24 mouse cellular contexts compared by ENCODE assay signal in genomic region chrX:139807391-139807790, GRCm38 (mm10). TPM values are rescaled to one million over a fixed set of nuclear protein-coding genes. Genes with fewer than 3 reads are reported as not detected.
DNase-seq lines count a peak whose midpoint lies in the region; ATAC-seq and TF ChIP-seq lines count a peak whose summit lies in the region.
"Had no signal": no experiment of that assay in that cellular context is flagged by ENCODE, and none has a peak within 500 bp of the region (broad histone marks: within the 10 kb centered on the region; RNA-seq: fewer than 3 reads in every experiment).

No protein-coding gene starts in this region.

- WGBS in intestine, postnatal 0 days = 36% methylated on average over 2 of the region's 2 CpGs
- 40% methylated on average over 2 of the region's 2 CpGs for WGBS in lung, postnatal 0 days
- WGBS in forebrain, embryonic 10.5 days = 73% methylated on average over 2 of the region's 2 CpGs

- no peaks in the 10 kb centered on the region for H3K9me3 ChIP-seq in intestine, postnatal 0 days (ENCODE audit: control insufficient read depth)
- H3K9me3 ChIP-seq in lung, postnatal 0 days (ENCODE audit: low read length) = no peaks in the 10 kb centered on the region
- H3K9me3 ChIP-seq in forebrain, embryonic 10.5 days = no peaks in the 10 kb centered on the region
- H3K9me3 ChIP-seq: heart, embryonic 15.5 days; limb, embryonic 15.5 days; megakaryocyte, embryonic 14.5 days; midbrain, embryonic 13.5 days had no signal

- TF ChIP-seq CTCF in layer of hippocampus, adult 2 months (conservative IDR thresholded peaks at IDR 0.05) = no peak
- no peak for TF ChIP-seq CTCF in intestine, postnatal 0 days (IDR thresholded peaks at IDR 0.05; ENCODE audit: low read depth)
- no peak for TF ChIP-seq CTCF in lung, postnatal 0 days (IDR thresholded peaks at IDR 0.05)

- H3K27me3 ChIP-seq in intestine, postnatal 0 days (replicated peaks; ENCODE audit: control insufficient read depth, insufficient read depth, low read length) = no peaks in the 10 kb centered on the region
- H3K27me3 ChIP-seq in lung, postnatal 0 days (replicated peaks; ENCODE audit: insufficient read depth, low read length) = no peaks in the 10 kb centered on the region
- H3K27me3 ChIP-seq in forebrain, embryonic 10.5 days (ENCODE audit: poor library complexity, severe bottlenecking) = peaks cover 98% of the 10 kb centered on the region
- H3K27me3 ChIP-seq: heart, embryonic 15.5 days had no signal

- H3K9ac ChIP-seq in intestine, postnatal 0 days (ENCODE audit: low read depth, low read length) = no peak overlapping the region
- H3K9ac ChIP-seq in lung, postnatal 0 days (replicated peaks; ENCODE audit: low read depth) = no peak overlapping the region
- H3K9ac ChIP-seq: heart, embryonic 15.5 days; hindbrain, embryonic 14.5 days; limb, embryonic 15.5 days; midbrain, embryonic 13.5 days had no signal

- peak; percentile 35; the same call in 1 of the 2 replicates for ATAC-seq in granulocyte monocyte progenitor cell, adult 5-6 weeks (replicated peaks; ENCODE audit: poor library complexity, severe bottlenecking)
- ATAC-seq in intestine, postnatal 0 days = no peak
- ATAC-seq in lung, postnatal 0 days = no peak
- ATAC-seq: inflammation-experienced regulatory T-cells, adult 6 months had no signal

- DNase-seq in layer of hippocampus, adult 2 months (ENCODE audit: low spot score in 2 of 2) = no peak
- DNase-seq in layer of hippocampus, adult 9-11 months = no peak
- DNase-seq in kidney, postnatal 25 days = peak; percentile 35 to 44
- DNase-seq in lung, postnatal 0 days (ENCODE audit: low spot score) = no peak
- DNase-seq in forebrain, embryonic 10.5 days (ENCODE audit: extremely low spot score, low spot score) = no peak
- no peak for DNase-seq in thymus, postnatal 14 days
- DNase-seq: adrenal gland, postnatal 25 days; heart, postnatal 36 days; right cerebral cortex, postnatal 14 days; spleen, adult 18-20 months had no signal

- no peak overlapping the region for H3K4me3 ChIP-seq in layer of hippocampus, adult 2 months
- no peak overlapping the region for H3K4me3 ChIP-seq in intestine, postnatal 0 days (ENCODE audit: low read depth, low read length)
- H3K4me3 ChIP-seq in lung, postnatal 0 days (ENCODE audit: low read depth, low read length) = no peak overlapping the region
- H3K4me3 ChIP-seq in forebrain, embryonic 10.5 days = no peak overlapping the region
- H3K4me3 ChIP-seq: heart, embryonic 15.5 days; limb, embryonic 15.5 days; megakaryocyte, embryonic 14.5 days; midbrain, embryonic 13.5 days had no signal

- no peak overlapping the region for H3K4me2 ChIP-seq in intestine, postnatal 0 days (replicated peaks; ENCODE audit: low read depth)
- no peak overlapping the region for H3K4me2 ChIP-seq in lung, postnatal 0 days (replicated peaks; ENCODE audit: low read depth, low read length)
- H3K4me2 ChIP-seq: heart, embryonic 15.5 days; hindbrain, embryonic 14.5 days; limb, embryonic 15.5 days; midbrain, embryonic 13.5 days had no signal

- no peaks in the 10 kb centered on the region for H3K4me1 ChIP-seq in intestine, postnatal 0 days (replicated peaks; ENCODE audit: control insufficient read depth, insufficient read depth, low read length)
- no peaks in the 10 kb centered on the region for H3K4me1 ChIP-seq in lung, postnatal 0 days (ENCODE audit: insufficient read depth, low read depth, low read length)
- 0 out of 2 replicates have a peak, but pooled peaks cover 3% of the 10 kb centered on the region for H3K4me1 ChIP-seq in forebrain, embryonic 10.5 days
- H3K4me1 ChIP-seq: heart, embryonic 15.5 days; limb, embryonic 15.5 days; megakaryocyte, embryonic 14.5 days had no signal

- TF ChIP-seq EP300 in lung, postnatal 0 days (IDR thresholded peaks at IDR 0.05) = no peak

- no peaks in the 10 kb centered on the region for H3K36me3 ChIP-seq in intestine, postnatal 0 days (ENCODE audit: control insufficient read depth, insufficient read depth)
- H3K36me3 ChIP-seq in lung, postnatal 0 days (ENCODE audit: insufficient read depth, low read length) = no peaks in the 10 kb centered on the region
- no peaks in the 10 kb centered on the region for H3K36me3 ChIP-seq in forebrain, embryonic 10.5 days (replicated peaks)
- H3K36me3 ChIP-seq: heart, embryonic 15.5 days; limb, embryonic 15.5 days; midbrain, embryonic 13.5 days had no signal

- H3K27ac ChIP-seq in layer of hippocampus, adult 2 months = peak overlapping the region; percentile 72
- H3K27ac ChIP-seq in intestine, postnatal 0 days (ENCODE audit: low read depth, low read length) = peak overlapping the region; percentile 71
- no peak overlapping the region for H3K27ac ChIP-seq in lung, postnatal 0 days (ENCODE audit: low read length)
- no peak overlapping the region for H3K27ac ChIP-seq in forebrain, embryonic 10.5 days
- H3K27ac ChIP-seq: heart, embryonic 15.5 days; hindbrain, embryonic 14.5 days; limb, embryonic 15.5 days; midbrain, embryonic 13.5 days had no signal

RNA-seq across cellular contexts. Expression of gene Cldn2, which starts 6.8 kb away (rescaled TPM):
- under 1 TPM; 0.34 to 0.82 TPM for total RNA-seq in layer of hippocampus, adult 2 months (2021)
- total RNA-seq in granulocyte monocyte progenitor cell, adult 5-6 weeks (2014; fragmentation: Nextera tagmentation) = not detected in 2 replicates
- total RNA-seq in granulocyte monocyte progenitor cell, adult 5-6 weeks (2017) = not detected in 2 replicates
- polyA plus RNA-seq in intestine, postnatal 0 days (2015; fragmentation: Nextera tagmentation; extraction: Ambion mirVana) = 182 and 193 TPM in 2 replicates
- polyA plus RNA-seq in lung, postnatal 0 days (2015; fragmentation: Nextera tagmentation; extraction: Ambion mirVana) = 0.86 and 1.3 TPM in 2 replicates
- 0.25 TPM in 1 of 2 replicates, not detected in the other for polyA plus RNA-seq in forebrain, embryonic 10.5 days (2016; fragmentation: Nextera tagmentation; extraction: Ambion mirVana)
- total RNA-seq: adrenal gland, postnatal 25 days; common myeloid progenitor, adult 5-6 weeks; heart, postnatal 36 days; monocyte, adult 5-6 weeks had no signal
- polyA plus RNA-seq: inflammation-experienced regulatory T-cells, adult 6 months had no signal

RNA-seq across cellular contexts. Expression of gene Ripply1, which starts 25.2 kb away (rescaled TPM):
- total RNA-seq in layer of hippocampus, adult 2 months (2021) = not detected
- not detected in 2 replicates for total RNA-seq in granulocyte monocyte progenitor cell, adult 5-6 weeks (2014; fragmentation: Nextera tagmentation)
- total RNA-seq in granulocyte monocyte progenitor cell, adult 5-6 weeks (2017) = not detected in 2 replicates
- not detected in 2 replicates for polyA plus RNA-seq in intestine, postnatal 0 days (2015; fragmentation: Nextera tagmentation; extraction: Ambion mirVana)
- not detected in 2 replicates for polyA plus RNA-seq in lung, postnatal 0 days (2015; fragmentation: Nextera tagmentation; extraction: Ambion mirVana)
- polyA plus RNA-seq in forebrain, embryonic 10.5 days (2016; fragmentation: Nextera tagmentation; extraction: Ambion mirVana) = 0.24 TPM in 1 of 2 replicates, not detected in the other
- total RNA-seq: adrenal gland, postnatal 25 days; common myeloid progenitor, adult 5-6 weeks; heart, postnatal 36 days; layer of hippocampus, adult 8-10 months; left cerebral cortex, postnatal 25 days; monocyte, adult 5-6 weeks had no signal
- polyA plus RNA-seq: forebrain, embryonic 16.5 days; heart, embryonic 15.5 days; hindbrain, embryonic 14.5 days; inflammation-experienced regulatory T-cells, adult 6 months; testis, adult 2 months had no signal

Comparison
In these comparisons a context has a peak if more than half of its experiments do, and no peak if none do; other contexts are left out.
1. DNase-seq: peak in kidney, postnatal 25 days (2 of 2); none in layer of hippocampus, adult 2 months (0 of 2), layer of hippocampus, adult 9-11 months (single experiment), lung, postnatal 0 days (single experiment), forebrain, embryonic 10.5 days (single experiment) and thymus, postnatal 14 days (single experiment).
2. H3K27ac ChIP-seq: peak in layer of hippocampus, adult 2 months (single experiment) and intestine, postnatal 0 days (single experiment); none in lung, postnatal 0 days (single experiment) and forebrain, embryonic 10.5 days (single experiment).
3. RNA of gene Cldn2, which starts 6.8 kb away (polyA plus RNA-seq): 182 to 193 TPM in intestine, postnatal 0 days; 0.86 to 1.3 TPM in lung, postnatal 0 days and 0.25 TPM in forebrain, embryonic 10.5 days; every median in the first group is over 10 times any median in the second.